Mouse (Mus musculus) frontal cortex, adult (tissue): ENCODE measurements around the gene Pth2r.
A peak's percentile ranks its signal among the peaks of the same experiment; 100 is the strongest.

ENCODE experiments used
- ATAC-seq: cut with Nextera tagmentation; 2 replicates; pipeline ENCODE4 v1.9.2; 2017; ENCODE audit warnings: mild to moderate bottlenecking, moderate library complexity, mixed read lengths; ENCODE audit not compliant: low TSS enrichment

Gene Pth2r

GRCm38 (mm10) chr1:65281756-65282155, at the start of gene Pth2r:
Pth2r (plus strand) TSS chr1:65282056.
- no peak for ATAC-seq

DNA sequence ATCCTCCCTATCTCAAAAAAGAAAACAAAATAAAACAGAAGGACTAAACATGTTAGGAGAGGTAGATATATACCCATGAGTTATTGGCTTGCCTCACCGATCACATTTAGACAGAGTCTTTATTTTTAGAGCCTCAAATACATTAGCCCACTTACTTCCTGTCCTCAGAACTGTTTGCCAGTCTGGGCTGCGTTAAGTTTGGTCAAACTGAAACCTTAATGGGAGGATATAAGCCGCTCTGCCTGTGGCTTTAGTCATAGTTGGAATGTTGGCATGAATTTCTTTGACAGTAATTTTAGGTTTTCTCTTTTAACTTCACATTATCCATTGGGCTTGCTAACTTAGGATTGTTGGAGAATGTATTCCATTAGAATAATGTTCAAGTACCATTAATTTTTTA, 44.1 kb upstream of the Pth2r start:
- no peak for ATAC-seq

DNA sequence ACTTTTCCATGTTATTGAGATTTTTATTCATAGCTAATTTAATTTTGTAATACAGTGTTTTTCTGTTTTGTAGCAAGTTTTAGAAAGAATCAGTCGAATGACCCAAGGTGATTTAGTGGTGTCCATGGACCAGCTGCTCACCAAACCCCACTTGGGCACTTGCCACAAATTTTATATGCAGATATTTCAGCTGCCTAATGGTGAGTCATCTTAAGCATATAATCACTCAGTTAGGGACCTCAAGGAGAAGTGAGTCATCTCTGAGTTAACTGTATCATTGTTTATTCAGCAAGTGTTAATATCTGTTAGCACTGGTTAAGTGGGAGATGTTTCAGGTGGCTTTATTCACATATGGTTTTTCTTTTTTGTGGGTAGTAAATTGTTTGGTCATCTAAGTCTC, 36.2 kb upstream of the Pth2r start:
- ATAC-seq, result no peak

DNA sequence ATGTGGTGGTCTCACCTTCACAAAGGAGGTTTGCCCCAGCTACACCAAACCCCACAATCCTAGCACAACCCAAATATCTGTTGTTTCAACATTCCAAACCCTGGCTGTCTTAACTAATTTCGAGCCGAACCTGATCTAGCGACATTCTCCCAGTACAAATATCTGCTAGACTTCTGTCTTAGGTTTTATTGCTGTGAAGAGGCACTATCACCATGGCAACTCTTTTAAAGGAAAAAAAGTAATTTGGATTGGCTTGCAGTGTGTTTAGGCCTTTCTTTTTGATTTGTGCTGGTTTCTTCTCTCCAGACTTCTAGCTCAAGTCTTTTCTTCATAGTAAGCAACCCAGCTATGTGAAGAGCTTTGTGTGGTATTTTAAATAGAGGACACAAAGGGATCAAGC, 1.4 kb upstream of the Pth2r start:
- peak; percentile 68 for ATAC-seq

DNA sequence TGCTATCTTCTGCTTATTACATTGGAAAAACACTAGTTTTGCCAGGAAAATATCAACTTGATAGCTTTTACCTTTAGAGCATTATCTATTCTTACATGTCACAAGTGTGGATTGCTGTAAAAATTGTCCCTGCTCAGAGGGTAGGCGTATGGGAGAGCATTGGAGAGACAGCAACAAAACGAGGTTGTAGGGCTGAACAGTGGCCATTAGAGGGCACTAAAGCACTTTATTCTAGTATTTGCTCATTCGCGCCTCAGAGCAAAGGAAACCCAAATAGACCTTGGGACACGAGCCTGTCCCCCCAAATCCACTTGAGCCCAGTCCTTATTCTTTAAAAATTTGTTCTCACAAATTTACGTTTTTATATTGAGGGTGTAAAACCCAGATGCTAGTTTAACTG, 910 bp downstream of the Pth2r start:
- ATAC-seq, result peak; percentile 88

GRCm38 (mm10) chr1:65308476-65308875, 26.6 kb downstream of the Pth2r start:
- ATAC-seq, result no peak

- ATAC-seq, result peak; percentile 72
Observed at GRCm38 (mm10) chr1:65311214-65311933, 29.5 kb downstream of the Pth2r start.

GRCm38 (mm10) chr1:65312118-65312517, 30.3 kb downstream of the Pth2r start:
- peak; percentile 53; the same call in 1 of the 2 replicates for ATAC-seq

- ATAC-seq, result no peak
Observed at GRCm38 (mm10) chr1:65312896-65313295, 31.0 kb downstream of the Pth2r start.

DNA sequence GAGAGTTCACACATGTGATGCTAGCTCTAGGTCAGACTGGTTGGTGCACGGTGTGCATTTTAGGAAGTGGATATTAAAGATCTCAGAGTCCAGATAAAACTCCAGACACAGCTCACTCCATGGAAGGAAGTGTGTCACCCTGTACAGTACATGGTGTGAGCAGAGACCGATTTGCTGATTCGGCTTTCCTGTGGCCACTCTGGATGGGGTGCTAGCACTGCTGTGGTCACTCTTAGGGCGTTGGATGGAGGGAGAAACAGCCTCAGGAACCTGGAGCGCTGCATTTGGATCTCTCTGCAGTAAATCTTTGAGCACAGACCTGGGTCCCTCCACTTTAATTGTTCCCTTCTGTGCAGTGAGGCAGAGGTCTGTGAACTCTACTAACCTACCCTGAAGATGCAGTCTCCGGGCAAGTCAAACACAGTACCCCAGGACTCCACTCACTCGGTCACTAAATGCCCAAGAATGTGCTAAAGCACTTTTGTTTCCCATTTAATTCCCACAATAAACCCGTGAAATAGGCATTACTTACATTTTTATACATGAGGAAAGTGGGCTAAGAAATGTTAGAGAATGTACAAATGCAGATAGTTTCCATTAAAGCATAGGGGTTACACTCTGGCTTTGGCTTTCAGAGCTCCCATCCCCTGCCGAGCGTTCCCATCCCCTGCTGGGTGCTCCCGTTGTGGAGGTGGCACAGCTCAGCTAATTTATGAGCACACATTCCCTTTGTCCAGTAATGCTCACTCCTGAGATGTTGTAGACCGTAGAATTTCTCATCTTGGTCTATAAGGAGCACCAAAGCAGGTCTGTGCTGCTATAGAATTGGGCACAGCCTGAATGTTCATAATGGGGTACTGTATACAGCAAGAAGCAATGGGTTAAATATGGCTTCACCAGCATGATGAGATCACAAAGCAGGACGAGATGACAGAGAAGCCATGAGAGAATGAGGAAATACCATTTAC, 32.5 kb downstream of the Pth2r start:
- peak; percentile 39 for ATAC-seq

DNA sequence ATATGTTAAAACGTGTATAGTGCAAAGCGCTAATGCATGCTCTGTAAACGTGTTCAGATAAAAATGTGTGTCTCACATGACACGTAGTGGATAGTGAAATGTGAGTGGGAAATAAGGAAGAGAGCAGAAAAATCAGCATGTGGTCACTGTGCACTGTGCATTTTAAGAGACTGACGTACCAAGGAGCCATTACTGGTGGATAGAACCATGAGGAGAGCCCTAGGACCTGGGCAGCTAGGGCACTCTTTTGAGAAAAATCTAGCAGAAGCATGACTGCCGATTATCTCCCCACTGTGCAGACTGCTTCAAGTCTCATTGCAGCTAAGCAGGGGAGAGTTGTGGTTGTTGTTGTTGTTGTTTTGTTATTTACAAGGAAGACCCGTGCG, 33.2 kb downstream of the Pth2r start:
- ATAC-seq, result no peak

- ATAC-seq, result peak; percentile 96
Observed at GRCm38 (mm10) chr1:65334026-65334425, 52.2 kb downstream of the Pth2r start.

DNA sequence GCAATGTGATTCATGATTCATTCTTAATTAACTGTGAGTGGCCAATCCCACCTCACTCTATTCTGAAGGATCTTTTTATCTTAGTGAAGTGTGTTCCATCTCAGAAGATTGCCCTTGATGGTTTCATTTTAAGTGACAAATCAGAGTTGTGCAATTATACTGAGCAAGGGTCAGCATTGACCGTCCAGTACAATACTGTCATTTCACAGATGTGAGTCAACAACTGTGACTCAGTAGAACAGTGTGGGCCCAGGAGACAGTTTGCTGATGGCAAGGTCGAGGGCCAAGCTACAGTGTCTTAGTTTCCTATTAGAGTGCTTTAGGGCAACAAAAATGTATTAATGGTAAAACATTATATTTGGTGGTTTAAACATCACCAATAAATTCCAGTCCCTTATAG, 55.9 kb downstream of the Pth2r start:
- no peak for ATAC-seq

DNA sequence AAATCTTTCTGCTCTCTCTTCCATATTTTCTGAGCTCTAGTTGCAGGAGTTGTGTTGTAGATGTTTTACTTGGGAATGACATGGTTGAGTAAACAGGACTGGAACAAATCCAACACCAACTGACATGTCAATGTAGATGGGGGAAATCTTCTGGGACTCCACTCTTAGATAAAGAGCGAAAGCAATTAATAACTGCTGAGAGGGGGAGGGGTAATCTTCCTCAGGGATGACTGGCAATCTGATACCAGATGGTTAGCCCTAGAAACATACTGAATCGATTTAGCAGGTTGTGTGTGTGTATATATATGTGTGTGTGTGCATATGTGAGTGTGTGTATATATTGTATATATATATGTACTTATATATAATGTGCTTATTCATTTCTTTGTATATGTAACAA, 58.4 kb downstream of the Pth2r start:
- no peak for ATAC-seq

DNA sequence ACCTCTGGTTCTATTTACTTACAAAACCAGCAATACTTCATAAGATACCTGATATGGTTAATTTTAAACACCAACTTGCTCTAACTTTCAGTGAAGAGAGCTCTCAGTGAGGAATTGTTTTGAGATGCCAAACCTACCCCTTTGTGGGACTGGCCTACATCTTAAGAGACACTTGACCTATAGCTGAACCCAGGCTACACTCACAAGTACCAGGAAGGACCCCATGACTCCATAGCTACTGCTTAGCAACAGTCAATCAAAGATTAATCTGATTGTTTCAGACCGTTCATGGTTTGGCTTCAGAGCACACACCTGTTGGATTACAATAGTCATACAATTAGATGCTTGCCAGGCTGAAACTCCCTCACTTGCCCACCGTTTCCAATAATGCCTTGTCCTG, 71.1 kb downstream of the Pth2r start:
- no peak for ATAC-seq

DNA sequence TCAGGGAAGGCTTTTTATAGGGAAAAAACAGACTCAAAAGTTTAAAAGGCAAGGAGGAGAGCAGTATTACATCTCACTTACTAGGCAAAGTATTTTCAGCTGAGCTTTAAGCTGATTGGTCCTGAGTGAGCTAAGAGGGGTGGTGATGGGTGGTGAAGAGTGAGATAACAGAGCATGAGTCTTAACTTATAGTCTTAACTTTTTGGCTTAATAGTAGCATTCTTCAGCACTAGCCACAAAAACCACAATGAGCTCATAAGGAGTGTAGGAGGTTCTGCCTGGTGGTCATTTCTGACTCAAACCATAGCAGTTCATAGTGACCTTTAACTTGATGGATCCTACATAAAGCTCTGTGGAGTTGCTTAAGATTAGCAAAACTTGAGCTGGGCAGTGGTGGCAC, 72.3 kb downstream of the Pth2r start:
- no peak for ATAC-seq

DNA sequence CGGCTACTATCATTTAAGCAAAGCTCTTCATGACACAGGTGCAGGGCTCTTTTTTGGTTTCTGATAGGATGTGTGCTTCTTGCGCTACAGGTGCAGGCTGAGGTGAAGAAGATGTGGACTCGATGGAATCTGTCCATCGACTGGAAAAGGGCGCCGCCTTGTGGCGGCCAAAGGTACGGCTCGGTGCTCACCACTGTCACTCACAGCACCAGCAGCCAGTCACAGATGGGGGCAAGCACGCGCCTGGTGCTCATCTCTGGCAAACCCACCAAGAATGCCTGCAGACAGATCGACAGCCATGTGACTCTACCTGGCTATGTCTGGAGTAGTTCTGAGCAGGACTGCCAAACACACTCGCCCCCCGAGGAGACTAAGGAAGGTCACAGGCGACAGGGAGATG, 106.5 kb downstream of the Pth2r start:
- ATAC-seq, result peak; percentile 77

DNA sequence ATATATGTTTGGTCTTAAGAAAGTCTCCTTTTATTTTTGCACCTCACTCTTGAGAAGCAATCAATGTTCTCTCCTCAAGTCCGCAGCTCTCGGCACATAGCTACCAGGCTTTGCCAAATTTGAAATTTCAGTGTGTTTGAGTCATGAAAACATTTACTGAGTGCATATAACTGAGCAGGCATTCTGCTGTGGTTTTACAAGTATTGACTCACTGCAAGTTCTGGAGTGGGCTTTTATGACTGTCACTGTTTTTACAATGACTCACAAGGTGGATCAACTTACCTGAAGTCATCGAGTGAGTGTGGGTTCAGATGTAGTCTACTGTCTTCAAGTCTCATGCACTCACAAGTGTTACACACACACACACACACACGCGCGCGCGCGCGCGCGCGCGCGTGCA, 107.8 kb downstream of the Pth2r start:
- peak; percentile 72; the same call in 1 of the 2 replicates for ATAC-seq

DNA sequence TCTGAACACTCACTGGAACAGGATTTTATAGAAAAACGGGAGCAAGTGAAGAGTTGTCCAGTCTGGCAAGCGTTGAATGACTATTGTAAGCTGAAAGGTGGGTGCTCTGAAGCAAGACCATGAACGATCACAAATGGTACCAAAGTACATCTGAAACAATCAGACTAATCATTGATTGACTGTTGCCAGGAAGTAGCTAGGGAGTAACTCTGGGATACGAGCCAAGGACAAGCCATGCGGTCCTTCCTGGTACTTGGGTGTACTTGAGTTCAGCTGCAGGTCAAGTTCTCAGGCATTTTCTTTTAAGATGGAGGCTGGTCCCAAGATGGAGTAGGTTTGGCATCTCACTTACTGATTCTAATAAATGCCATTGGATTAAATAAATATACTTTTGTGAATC, 125.6 kb downstream of the Pth2r start:
- ATAC-seq, result no peak

GRCm38 (mm10) chr1:65420909-65421308, 139.1 kb downstream of the Pth2r start:
- ATAC-seq, result no peak

GRCm38 (mm10) chr1:65422501-65423010, 140.7 kb downstream of the Pth2r start:
- ATAC-seq, result no peak
